Mouse (Mus musculus) liver, adult 2 months (tissue): Measurements from ENCODE around the gene Ctf1.

Source experiments
- CTCF ChIP-seq: fragments of 200-500 bp; IDR thresholded peaks from 2 replicates; pipeline ENCODE4 v1.5.1; 2011; ENCODE audit warnings: low read depth, low read length, control low read depth
- POLR2A ChIP-seq: fragments of 200-500 bp; IDR thresholded peaks from 2 replicates; pipeline ENCODE4 v1.6.1; 2011; ENCODE audit warnings: low read length, control low read depth; ENCODE audit not compliant: insufficient read depth; ENCODE audit errors: extremely low read depth

DNA sequence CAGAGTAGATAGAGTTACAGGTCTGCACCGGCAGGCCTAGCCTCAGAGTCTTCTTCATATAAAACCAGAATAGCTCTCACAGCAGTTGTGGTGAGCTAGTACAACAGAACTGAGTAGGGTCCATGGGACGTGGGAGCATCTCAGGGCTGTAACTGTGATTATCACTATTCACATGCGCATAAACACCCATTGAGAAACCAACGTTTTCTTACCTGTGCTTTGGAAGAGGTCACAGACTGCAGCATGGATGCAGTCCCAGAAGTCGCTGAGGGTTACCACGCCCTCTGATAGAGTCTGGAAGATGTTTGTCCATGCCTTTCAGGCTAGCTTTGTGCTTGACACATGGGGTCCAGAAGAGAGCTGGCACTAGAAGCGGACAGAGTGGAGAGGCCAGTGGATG is 41.2 kb downstream of the Ctf1 start:
- TF ChIP-seq CTCF = no peak
- no peak for TF ChIP-seq POLR2A
